Mouse (Mus musculus) left cerebral cortex, postnatal 14 days (tissue): ENCODE data around the gene Tfdp2. TPM values are rescaled to one million over a fixed set of nuclear protein-coding genes. Genes with fewer than 3 reads are reported as not detected.
"Not testable (repeated sequence)": the region's sequence is repeated elsewhere in the genome, so short reads cannot be mapped to it uniquely, and the experiment has no call there.

Source experiments
- DNase-seq, 2 experiments: peaks; one replicate each; pipeline ENCODE4 v3.0.0; 2021 to 2022; ENCODE audit warnings: low spot score in 2 of 2, mixed read lengths in 1 of 2
- intact Hi-C: fragments of 180-260 bp; cut with DNase I; formaldehyde crosslinking; loops from one replicate; pipeline ENCODE4 v1.15.1; 2025
- total RNA-seq, 2 experiments: library from RNA; stranded (reverse); gene quantifications; 2 replicates each; pipeline ENCODE4 v1.2.3; 2021

Gene Tfdp2
- total RNA-seq, 2 experiments from 2014 or later, result 23.3 to 25.9 TPM

DNA sequence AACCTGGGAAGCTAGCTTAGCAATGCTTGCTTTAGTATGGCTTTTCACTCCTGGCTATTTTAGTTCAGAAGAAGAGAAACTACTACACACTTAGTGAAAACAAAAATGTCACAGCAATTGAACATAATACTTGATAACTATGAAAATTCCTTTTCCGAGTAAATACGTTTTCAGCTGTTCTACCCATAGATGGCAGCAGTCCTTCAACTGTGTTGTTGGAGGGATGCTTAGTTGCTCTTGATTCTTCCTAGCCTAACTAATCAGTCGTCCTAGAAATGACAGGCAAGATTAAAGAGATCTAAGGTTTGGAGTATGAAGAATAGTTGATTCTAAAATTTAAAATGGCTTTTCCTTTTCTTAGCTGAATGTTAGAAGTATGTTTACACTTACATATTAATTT is 85.4 kb downstream of the Tfdp2 start:
- intact Hi-C loops, result loop anchor here (10.0 kb wide), 2 partner anchors 213 to 273 kb away; no protein-coding TSS in a partner anchor
- DNase-seq, result peak in 1 of 2 experiments; percentile 4

DNA sequence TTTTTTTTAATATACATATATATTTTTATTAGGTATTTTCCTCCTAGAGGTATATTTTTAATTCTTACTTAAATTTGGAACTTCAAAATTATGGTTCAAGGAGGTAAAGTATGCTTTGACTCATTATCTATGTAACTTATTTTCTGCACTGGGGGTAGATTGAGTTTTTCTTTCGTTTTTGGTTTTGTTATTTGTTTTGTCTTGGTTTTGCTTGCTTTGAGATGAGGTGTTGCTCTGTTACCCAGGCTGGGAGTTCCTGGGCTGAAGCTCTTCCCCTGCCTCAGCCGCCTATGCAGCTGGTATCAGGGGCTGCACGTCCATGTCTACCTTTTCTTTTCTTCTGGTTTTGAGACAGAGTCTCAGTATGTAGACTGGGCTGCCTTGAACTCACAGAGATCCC is 86.0 kb downstream of the Tfdp2 start:
- no peak for DNase-seq
- intact Hi-C loops, result loop anchor here (10.0 kb wide), 2 partner anchors 213 to 273 kb away; no protein-coding TSS in a partner anchor

DNA sequence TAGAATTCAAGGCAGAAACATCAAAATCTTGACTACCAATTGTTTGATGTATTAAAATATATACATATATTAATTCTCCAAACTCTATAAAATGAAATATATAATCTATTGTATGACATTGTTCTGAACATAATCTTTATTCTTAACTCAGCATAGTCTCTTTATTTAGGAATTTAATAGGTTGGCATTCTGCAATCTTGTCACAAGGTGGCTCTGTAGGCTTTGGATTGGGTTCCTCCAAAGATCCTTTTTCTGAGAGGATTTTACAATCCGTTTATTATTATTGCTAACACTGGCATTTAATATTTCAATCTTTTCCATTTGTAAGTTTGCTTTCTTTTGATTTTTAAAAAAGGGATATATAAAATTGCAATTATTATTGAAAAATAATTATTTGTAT is 88.8 kb downstream of the Tfdp2 start:
- peak; percentile 5 to 7 for DNase-seq
- intact Hi-C loops, result loop anchor here (10.0 kb wide), 2 partner anchors 210 to 270 kb away; no protein-coding TSS in a partner anchor

DNA sequence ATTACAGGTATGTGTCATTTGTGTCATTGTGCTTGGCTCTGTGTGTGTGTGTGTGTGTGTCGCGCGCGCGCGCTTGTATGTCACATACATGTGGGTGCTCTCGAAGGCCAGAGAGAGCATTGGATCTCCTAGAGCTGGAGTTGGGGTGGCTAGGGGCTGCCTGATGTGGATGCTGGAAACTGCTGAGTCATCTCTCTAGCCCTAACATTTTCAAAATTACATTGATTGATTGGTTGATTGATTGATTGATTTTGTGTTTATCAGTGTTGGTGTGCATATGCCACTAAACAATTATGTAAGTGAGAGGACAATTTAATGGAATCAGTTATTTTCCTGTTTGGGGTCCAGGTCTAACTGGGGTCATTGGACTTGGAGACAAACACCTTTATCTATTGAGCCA is 96.1 kb downstream of the Tfdp2 start:
- no peak for DNase-seq
- intact Hi-C loops, result no loop called here

DNA sequence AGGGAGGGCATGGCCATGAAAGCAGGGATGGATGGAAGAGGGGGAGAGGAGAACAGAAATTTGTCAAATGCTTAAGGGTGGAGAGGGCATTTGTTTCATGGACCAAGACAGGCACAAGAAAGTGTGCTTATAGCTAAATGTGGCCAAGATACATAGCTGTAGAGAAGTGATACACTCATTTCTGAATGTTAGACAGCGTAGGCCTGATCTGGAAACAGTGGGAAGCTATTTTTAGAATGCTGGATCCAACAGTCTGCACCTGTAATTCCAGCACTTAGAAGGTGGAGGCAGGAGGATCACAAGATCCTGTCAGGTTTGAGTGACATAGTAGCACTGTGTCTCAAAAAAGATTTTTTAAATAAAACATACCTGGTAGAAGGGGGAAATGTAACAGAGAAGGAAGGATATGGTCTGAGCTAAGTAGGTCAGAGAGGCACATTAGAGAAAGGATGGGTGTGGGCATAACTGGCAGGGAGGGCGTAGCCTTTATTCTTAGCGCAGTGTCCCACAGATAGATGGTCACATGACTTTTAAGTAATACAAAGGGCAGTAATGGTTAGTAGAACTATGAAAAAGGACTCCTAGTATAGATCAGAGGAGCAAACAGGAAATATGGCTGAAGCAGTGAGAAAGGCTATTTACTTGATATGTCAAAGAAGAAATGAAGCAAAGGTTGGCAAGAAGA is 103.4 kb downstream of the Tfdp2 start:
- intact Hi-C loops, result no loop called here
- no peak for DNase-seq

DNA sequence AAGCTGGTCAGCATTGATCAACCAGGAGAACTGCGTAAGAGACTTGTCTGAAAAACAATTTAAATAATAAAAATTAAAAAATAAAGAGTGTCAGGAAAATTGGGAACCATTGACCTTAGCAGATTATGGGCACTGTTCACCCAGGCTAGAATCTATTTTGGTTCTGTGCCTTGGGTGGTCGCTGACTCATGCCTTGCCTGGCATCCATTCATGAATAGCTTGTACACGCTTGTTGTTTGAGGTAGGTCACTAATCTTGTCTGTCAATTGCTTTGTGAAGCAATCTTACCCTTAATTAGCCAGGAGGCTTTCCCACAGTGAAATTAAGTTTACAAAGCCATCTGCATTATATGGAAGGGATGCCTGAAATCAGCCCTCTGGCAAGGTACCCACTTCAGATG is 112.7 kb downstream of the Tfdp2 start:
- intact Hi-C loops, result no loop called here
- DNase-seq, result no peak

DNA sequence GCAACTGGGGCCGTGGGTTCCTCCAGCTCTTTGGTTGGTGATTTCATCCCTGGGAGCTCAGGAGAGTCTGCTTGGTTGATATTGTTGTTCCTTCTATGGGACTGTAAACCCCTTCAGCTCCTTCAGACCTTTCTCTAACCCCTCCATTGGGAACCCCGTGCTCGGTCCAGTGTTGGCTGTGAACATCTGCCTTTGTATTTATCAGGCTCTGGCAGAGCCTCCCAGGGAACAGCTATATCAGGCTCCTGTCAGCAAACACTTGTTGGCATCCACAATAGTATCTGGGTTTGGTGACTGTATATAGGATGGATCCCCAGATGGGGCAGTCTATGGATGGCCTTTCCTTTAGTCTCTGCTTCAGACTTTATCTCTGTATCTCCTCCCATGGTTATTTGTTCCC is 116.0 kb downstream of the Tfdp2 start:
- intact Hi-C loops, result no loop called here
- DNase-seq, result no peak

DNA sequence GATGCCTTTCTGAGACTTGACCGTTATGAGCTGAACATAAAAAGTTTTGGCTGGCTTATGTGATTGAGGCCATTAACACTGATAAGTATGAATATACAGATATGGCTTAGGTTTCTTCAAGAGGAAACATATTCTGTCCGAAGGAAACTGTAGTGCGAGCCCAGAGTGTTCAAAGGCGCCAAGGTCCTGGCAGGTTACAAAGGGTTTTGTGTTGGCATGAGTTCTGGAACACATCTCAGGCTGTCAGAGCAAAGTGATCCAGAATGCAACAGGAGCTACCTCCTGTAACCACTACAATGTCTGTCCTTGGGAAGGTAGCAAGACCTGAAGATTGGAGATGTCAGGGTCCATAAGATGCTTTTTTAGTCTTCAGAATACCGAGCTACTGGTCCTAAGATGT is 123.3 kb downstream of the Tfdp2 start:
- DNase-seq, result no peak
- intact Hi-C loops, result no loop called here

DNA sequence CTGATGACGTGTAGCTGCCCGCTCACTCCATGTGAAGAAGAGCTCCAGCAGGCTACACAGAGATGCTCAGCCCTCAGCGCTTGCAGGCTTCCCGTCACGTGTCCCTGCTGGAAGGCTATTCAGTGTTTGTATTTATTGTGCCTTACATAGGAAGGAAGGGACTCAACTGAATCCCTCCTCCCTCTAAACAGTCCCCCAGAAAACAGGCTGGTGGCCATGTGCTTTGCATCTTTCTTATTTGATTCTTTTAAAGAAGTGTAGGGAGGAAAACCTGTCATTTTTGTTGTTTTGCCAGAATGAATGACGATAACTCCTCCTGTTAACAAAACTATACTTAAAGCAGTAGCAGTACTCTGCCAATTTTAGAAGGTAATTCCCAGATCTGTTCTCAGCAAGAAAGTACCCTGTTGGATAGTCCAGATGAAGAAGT is 124.5 kb downstream of the Tfdp2 start:
- peak; percentile 24 to 53 for DNase-seq
- intact Hi-C loops, result no loop called here

DNA sequence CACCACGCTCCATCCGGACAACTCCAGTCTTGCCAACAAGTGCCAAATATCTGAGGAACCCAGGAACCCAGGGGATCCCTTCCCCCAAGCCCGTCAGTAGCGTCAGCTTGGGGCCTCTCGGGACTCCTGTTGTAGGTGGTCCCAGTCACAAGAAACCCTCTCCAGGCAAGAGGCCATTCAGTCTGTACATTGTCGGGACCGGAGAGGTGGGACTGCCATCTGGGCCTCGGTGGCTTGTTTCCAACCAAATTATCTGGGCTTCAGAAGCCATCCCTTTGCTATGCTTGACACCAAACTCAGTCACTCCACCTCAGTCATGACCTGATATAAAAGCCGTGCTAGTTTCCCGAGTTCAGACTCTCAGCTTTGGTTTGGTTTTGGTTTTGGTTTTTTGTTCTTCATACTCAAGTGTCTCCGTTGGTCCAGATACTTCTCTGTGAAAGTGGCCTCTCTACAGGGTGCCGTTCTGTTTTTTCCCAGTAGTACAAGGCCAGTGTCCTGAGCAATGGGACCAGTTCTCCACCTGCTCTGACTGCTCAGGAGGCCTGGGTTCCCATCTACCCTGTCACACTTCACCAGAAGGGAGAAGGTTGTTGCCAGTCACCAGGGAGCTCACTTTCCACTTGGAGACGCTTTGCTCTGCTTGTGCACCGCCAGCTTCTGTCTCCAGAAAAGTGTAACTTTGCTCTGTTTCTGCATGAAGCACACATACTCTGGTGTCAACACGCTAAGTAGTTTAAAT is 126.5 kb downstream of the Tfdp2 start:
- no peak for DNase-seq
- intact Hi-C loops, result no loop called here

DNA sequence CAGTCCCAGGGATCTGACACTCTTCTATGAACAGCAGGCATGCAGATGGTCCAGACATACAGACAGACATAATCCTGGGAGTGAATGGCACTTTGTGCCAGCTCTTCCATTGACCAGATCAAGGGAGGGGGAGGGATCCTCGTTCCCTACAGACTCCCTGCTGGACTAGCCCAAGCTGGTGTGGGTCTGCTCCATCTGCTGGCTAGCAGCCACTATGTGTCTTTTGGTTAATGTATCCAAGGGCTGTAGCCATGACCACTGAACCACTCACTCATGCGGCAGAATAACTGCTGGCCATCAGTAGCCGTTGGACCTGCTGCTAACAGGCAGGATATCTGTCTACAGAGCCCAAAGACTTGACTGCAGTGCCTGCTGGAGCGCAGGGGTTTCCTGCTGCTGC is 128.4 kb downstream of the Tfdp2 start:
- intact Hi-C loops, result no loop called here
- peak in 1 of 2 experiments; percentile 13 for DNase-seq

DNA sequence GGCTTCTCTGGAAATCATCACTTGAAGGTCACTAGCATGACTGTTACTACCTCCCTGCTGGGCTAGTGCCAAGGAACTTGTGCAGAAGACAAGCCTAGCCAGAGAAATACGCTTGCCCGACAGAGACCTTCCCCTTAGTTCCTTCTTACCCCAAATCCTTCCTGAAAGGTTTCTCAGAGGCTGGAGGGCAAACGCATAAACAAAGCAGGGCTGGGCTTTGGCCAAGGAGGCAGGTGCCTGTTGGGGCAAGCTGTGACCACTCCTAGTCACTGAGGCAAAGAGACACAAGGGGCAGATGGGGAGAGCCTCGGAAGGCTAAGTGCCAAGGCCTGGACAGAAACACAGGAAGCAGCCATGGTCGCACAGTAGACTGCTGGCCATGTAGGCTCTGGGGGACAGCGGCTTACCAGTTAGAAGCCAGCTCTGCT is 130.4 kb downstream of the Tfdp2 start:
- DNase-seq, result no peak
- intact Hi-C loops, result no loop called here

DNA sequence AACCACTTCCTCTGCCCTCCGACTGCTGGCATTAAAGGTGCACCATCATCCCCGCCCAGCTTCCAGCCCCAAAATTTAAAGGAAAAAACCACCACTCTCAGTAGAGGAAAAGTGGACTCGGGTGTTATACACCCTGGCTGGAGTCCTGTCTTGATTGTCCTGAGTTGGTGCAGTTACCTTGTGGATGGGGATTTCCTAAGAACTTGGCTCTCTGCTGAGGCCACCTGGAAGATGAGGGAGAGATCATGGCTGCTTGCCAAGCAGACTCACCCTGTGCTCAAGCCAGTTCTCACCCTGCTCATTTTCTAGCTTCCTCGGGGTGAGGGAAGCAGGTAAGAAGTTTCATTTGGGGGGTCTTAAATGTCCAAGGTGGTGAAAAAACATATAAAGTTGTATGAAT is 132.2 kb downstream of the Tfdp2 start:
- intact Hi-C loops, result no loop called here
- no peak for DNase-seq

DNA sequence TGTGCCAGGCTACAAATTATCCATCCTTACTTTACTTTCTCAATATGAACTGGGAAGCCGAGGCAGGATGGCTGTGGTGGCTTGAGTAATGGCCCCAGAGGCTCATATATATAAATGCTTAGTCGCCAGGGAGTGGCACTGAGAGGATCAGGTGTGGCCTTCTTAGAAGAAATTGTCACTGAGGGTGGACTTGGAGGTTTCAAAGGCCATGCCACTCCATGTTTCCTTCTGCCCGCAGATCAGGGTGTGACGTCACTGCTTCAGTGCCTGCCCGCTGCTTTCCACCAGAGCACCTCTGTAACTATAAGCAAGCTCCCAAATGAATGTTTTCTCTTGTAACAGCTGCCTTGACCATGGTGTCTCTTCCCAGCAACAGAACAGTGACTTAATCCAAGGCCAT is 135.1 kb downstream of the Tfdp2 start:
- DNase-seq, result no peak
- intact Hi-C loops, result no loop called here

DNA sequence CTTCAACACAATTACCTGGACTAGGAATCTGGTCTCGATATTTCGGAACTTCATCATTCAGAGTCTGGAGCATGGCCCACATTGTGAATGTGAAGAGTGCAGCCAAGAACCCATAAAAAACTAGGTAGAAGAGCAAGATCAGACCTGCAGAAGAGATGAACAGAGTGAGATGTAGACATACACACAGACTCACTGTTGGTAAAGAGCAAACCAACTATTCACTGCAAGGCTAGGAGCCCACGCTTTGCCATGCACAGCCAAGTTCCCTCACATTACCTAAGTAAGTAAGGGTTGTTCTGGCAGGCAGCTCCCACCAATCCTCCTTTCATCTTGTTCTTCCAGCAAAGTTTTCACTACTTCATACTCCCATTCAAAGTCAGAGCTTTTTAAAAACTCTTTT is 149.7 kb downstream of the Tfdp2 start:
- intact Hi-C loops, result loop anchor here (10.0 kb wide), 1 partner anchor 199 kb away; no protein-coding TSS in a partner anchor
- DNase-seq, result no peak

DNA sequence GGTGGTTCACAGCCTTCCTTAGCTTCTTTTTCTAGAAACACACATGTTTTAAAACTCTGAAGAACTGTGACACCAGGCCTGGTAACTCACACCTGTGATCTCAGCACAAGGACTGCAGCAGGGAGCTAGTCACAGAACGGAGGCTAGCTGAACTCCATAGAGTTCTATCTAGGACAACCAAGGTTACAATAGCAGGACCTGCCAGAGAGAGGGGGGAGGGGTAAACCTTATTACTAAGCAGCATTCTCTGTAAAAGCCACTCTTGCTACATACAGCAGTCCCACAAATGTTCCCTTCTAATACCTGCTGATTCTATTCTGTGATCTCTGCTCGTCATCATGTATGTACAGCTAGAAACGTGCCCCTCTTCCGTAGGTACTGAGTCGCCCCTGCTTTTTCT is 152.8 kb downstream of the Tfdp2 start:
- no peak for DNase-seq
- intact Hi-C loops, result loop anchor here (10.0 kb wide), 1 partner anchor 196 kb away; no protein-coding TSS in a partner anchor

DNA sequence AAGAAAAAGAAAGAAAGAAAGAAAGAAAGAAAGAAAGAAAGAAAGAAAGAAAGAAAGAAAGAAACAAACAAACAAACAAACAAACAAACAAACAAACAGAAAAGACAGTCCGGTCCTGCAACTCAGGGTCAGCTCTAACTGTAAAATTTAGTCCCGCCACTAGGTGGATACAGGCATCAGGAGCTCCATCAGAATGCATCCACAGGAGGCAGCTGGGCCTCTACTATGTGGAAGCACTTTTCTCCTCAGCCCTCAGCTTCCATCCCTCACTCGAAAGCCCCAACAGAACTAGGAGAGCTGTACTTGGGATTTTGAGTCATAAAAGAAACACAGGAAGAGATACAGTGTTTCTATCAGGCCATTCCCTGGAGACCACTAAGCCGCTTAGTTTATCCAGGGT is 153.9 kb downstream of the Tfdp2 start:
- intact Hi-C loops, result no loop called here
- DNase-seq, result peak; percentile 62 to 73

DNA sequence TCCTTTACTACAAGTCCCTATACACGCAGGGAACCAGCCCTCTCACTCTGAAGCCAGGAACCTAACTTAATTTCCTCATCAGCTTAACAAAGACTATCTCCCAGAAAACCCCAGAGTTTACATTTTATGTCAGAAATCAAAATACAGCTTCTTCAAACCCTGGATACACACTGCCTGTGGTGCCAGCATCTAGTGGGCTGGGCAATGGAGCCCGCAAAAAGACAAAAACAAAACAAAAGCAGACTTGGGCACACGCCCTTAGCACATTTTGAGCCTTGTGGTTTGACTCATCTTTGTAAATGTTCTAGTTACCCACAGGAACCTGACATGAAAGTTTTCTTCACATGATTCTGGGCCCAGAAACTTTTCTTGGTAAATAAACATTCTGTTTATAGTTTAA is 154.4 kb downstream of the Tfdp2 start:
- intact Hi-C loops, result no loop called here
- DNase-seq, result no peak

DNA sequence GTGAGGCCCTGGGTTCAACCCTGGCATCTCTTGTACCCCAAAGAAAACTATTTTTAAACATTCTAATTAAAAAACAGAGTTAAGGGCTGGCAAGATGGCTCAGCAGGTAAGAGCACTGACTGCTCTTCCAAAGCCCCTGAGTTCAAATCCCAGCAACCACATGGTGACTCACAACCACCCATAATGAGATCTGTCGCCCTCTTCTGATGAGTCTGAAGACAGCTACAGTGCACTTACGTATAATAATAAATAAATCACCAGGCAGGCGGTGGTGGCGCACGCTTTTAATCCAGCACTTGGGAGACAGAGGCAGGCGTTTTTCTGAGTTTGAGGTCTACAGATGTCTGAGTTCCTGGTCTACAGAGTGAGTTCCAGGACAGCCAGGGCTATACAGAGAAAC is 155.7 kb downstream of the Tfdp2 start:
- intact Hi-C loops, DNase-seq: not testable (repeated sequence)

DNA sequence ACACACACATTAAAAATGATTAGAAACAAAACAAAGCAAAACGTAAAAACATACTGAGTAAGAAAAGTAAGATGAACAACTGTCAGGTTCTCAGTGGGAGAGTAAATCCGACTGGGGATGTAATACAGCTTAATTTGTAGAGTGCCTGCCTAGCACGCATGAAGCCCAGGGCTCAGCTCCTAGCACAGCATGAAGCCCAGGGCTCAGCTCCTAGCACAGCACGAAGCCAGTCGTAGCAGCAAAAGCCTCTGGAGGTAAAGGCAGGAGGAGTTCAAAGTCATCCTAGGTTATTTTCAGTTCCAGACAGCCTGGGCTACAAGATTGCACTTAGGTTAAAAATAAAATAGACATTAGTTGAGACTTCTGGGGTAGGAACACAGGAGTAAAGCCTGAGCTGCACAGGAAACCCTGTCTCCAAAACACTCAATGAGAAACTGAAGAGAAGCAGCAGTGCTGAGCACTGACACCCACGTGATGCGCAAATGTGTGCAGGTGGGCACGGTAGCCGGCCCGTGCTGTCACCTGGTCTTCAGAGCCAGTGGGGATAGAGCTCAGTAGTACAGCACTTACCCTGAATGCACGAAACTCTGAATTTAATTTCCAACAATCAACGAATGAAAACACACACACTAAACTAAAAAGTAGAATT is 157.2 kb downstream of the Tfdp2 start:
- DNase-seq, result no peak
- intact Hi-C loops, result no loop called here
